Mouse (Mus musculus): Measurements from ENCODE around the gene Eps8l1. TPM values are rescaled to one million over a fixed set of nuclear protein-coding genes. Genes with fewer than 3 reads are reported as not detected.
A peak's percentile ranks its signal among the peaks of the same experiment; 100 is the strongest.

Eps8l1 gene
- total and polyA plus RNA-seq, 2 experiments from 2014 or later: 5.8 to 7.7 TPM

GRCm38 (mm10) chr7:4492284-4493224 is 32.1 kb downstream of the Eps8l1 start:
- peaks cover 27% of the 10 kb centered on the region for H3K36me3 ChIP-seq (ENCODE audit: insufficient read depth, low read length)

GRCm38 (mm10) chr7:4493991-4494390 is 33.5 kb downstream of the Eps8l1 start:
- TF ChIP-seq CTCF (IDR thresholded peaks at IDR 0.05; ENCODE audit: low read depth): no peak

More at GRCm38 (mm10) chr7:4492284-4493224, 32.1 kb downstream of the Eps8l1 start:
- Histone ChIP-seq H3K9me3 (ENCODE audit: low read length) (no peaks in the 10 kb centered on the region), H3K4me1 (ENCODE audit: insufficient read depth, low read length) (no peaks in the 10 kb centered on the region), H3K27ac (no peak overlapping the region), H3K9ac (replicated peaks; ENCODE audit: low read length) (no peak overlapping the region), H3K4me2 (ENCODE audit: low read depth, low read length) (no peak overlapping the region), H3K27me3 (ENCODE audit: insufficient read depth, low read length) (no peaks in the 10 kb centered on the region), H3K4me3 (ENCODE audit: low read length) (no peak overlapping the region)
- 84% methylated on average over 13 of the region's 13 CpGs for whole genome bisulfite sequencing
- ATAC-seq (no peak), DNase-seq (ENCODE audit: low spot score) (no peak)
- TF ChIP-seq CTCF (IDR thresholded peaks at IDR 0.05; ENCODE audit: low read depth): no peak

GRCm38 (mm10) chr7:4496468-4496867 is 36.0 kb downstream of the Eps8l1 start:
- H3K4me2 ChIP-seq (ENCODE audit: low read depth, low read length): no peak overlapping the region
- peaks cover 30% of the 10 kb centered on the region for H3K4me1 ChIP-seq (ENCODE audit: insufficient read depth, low read length)
- peaks cover 8% of the 10 kb centered on the region; the same call in 1 of the 2 replicates for H3K36me3 ChIP-seq (ENCODE audit: insufficient read depth, low read length)
- WGBS: 94% methylated on average over 3 of the region's 3 CpGs
- no peak overlapping the region for H3K4me3 ChIP-seq (ENCODE audit: low read length)
- DNase-seq (ENCODE audit: low spot score) (no peak), ATAC-seq (no peak)
- TF ChIP-seq CTCF (IDR thresholded peaks at IDR 0.05; ENCODE audit: low read depth): no peak
- H3K27ac ChIP-seq: no peak overlapping the region
- no peaks in the 10 kb centered on the region for H3K27me3 ChIP-seq (ENCODE audit: insufficient read depth, low read length)
- H3K9ac ChIP-seq (replicated peaks; ENCODE audit: low read length): no peak overlapping the region
- H3K9me3 ChIP-seq (ENCODE audit: low read length): no peaks in the 10 kb centered on the region

More at GRCm38 (mm10) chr7:4493991-4494390, 33.5 kb downstream of the Eps8l1 start:
- Histone ChIP-seq H3K9me3 (ENCODE audit: low read length) (no peaks in the 10 kb centered on the region), H3K27ac (no peak overlapping the region), H3K27me3 (ENCODE audit: insufficient read depth, low read length) (no peaks in the 10 kb centered on the region), H3K4me1 (ENCODE audit: insufficient read depth, low read length) (peaks cover 12% of the 10 kb centered on the region), H3K4me3 (ENCODE audit: low read length) (no peak overlapping the region), H3K9ac (replicated peaks; ENCODE audit: low read length) (no peak overlapping the region), H3K36me3 (ENCODE audit: insufficient read depth, low read length) (peaks cover 16% of the 10 kb centered on the region), H3K4me2 (ENCODE audit: low read depth, low read length) (no peak overlapping the region)
- no peak for ATAC-seq
- 85% methylated on average over 1 of the region's 1 CpGs for WGBS
- DNase-seq (ENCODE audit: low spot score): no peak

DNA sequence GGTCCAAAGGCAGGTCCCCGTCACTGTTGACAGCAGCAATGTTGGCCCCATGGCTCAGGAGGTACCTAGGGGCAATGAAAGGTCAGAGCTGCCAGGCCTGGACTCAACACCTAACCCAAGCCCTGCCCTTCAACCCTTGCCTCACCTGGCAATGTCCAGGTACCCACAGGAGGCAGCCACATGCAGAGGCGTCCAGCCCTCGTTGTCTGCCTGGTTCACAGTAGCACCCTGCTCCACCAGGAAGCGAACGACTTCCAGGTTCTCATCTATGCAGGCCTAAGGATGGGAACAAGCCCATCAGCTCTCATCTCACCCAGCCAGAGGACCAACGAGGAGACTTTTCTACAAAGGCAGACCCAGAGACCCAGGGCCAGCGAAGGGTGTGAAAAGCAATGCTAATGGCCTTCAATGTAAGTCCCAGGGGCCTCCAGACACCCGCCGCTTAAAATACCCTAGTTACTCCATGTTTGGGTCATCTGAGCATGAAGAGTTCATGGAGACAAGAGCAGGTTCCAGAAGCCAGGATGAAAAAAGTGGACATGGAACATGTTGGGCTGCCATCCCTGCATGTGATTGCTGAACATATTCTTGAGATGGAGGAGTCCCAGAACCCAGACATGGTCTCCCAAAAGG is 36.9 kb downstream of the Eps8l1 start:
- no peak overlapping the region for H3K9ac ChIP-seq (replicated peaks; ENCODE audit: low read length)
- TF ChIP-seq CTCF (IDR thresholded peaks at IDR 0.05; ENCODE audit: low read depth): no peak
- peaks cover 8% of the 10 kb centered on the region; the same call in 1 of the 2 replicates for H3K36me3 ChIP-seq (ENCODE audit: insufficient read depth, low read length)
- no peaks in the 10 kb centered on the region for H3K9me3 ChIP-seq (ENCODE audit: low read length)
- 86% methylated on average over 9 of the region's 9 CpGs for WGBS
- no peak overlapping the region for H3K27ac ChIP-seq
- H3K27me3 ChIP-seq (ENCODE audit: insufficient read depth, low read length): no peaks in the 10 kb centered on the region
- no peak overlapping the region for H3K4me3 ChIP-seq (ENCODE audit: low read length)
- H3K4me2 ChIP-seq (ENCODE audit: low read depth, low read length): peak overlapping the region; percentile 91; the same call in 1 of the 2 replicates
- ATAC-seq: no peak
- DNase-seq (ENCODE audit: low spot score): no peak
- H3K4me1 ChIP-seq (ENCODE audit: insufficient read depth, low read length): peaks cover 30% of the 10 kb centered on the region

- peaks cover 30% of the 10 kb centered on the region for H3K4me1 ChIP-seq (ENCODE audit: insufficient read depth, low read length)
- no peaks in the 10 kb centered on the region for H3K9me3 ChIP-seq (ENCODE audit: low read length)
- DNase-seq (ENCODE audit: low spot score): peak; percentile 75
- WGBS: 9% methylated on average over 9 of the region's 9 CpGs
- no peak for TF ChIP-seq CTCF (IDR thresholded peaks at IDR 0.05; ENCODE audit: low read depth)
- ATAC-seq: peak; percentile 19; the same call in 1 of the 2 replicates
- no peak overlapping the region for H3K4me3 ChIP-seq (ENCODE audit: low read length)
- H3K9ac ChIP-seq (replicated peaks; ENCODE audit: low read length): no peak overlapping the region
- H3K27ac ChIP-seq: 0 out of 2 replicates have a peak overlapping the region, but pooled peaks have one; percentile 32
- H3K27me3 ChIP-seq (ENCODE audit: insufficient read depth, low read length): no peaks in the 10 kb centered on the region
- H3K4me2 ChIP-seq (ENCODE audit: low read depth, low read length): peak overlapping the region; percentile 91
- peaks cover 8% of the 10 kb centered on the region; the same call in 1 of the 2 replicates for H3K36me3 ChIP-seq (ENCODE audit: insufficient read depth, low read length)
Observed at GRCm38 (mm10) chr7:4498251-4498650, 37.8 kb downstream of the Eps8l1 start.

DNA sequence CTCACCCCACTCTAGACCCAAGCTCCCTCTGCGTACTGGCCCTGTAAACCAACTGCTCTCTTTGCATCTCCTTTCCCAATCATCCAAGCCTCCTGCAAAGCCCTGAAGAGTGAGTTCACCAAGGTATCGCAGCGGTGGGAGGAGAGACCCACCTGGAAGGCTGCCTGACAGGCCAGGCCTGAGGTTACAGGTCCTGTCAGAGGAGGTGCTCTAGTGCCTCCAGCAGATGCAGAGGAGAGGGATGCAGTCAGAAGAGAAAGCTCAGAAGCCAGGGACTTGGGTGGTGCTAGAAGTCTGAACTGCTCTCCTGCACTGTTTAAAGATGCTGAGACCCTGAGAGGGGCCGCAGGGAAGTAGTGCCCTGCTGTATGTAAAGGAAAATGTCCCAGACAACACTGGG is 38.6 kb downstream of the Eps8l1 start:
- Histone ChIP-seq H3K27ac (no peak overlapping the region), H3K4me2 (ENCODE audit: low read depth, low read length) (peak overlapping the region; percentile 91), H3K36me3 (ENCODE audit: insufficient read depth, low read length) (peaks cover 3% of the 10 kb centered on the region; the same call in 1 of the 2 replicates), H3K9ac (replicated peaks; ENCODE audit: low read length) (no peak overlapping the region), H3K9me3 (ENCODE audit: low read length) (no peaks in the 10 kb centered on the region), H3K4me3 (ENCODE audit: low read length) (no peak overlapping the region), H3K27me3 (ENCODE audit: insufficient read depth, low read length) (no peaks in the 10 kb centered on the region), H3K4me1 (ENCODE audit: insufficient read depth, low read length) (peaks cover 30% of the 10 kb centered on the region)
- ATAC-seq: no peak
- no peak for TF ChIP-seq CTCF (IDR thresholded peaks at IDR 0.05; ENCODE audit: low read depth)
- no peak for DNase-seq (ENCODE audit: low spot score)
- WGBS: 85% methylated on average over 4 of the region's 4 CpGs
